Mouse (Mus musculus) granulocyte monocyte progenitor cell, adult 5-6 weeks (primary cell): ENCODE measurements around the gene Abcc4. TPM values are rescaled to one million over a fixed set of nuclear protein-coding genes. Genes with fewer than 3 reads are reported as not detected.

Experiments used
- ATAC-seq: replicated peaks from 2 replicates; pipeline ENCODE4 v1.8.0; 2016; ENCODE audit warnings: mild to moderate bottlenecking, moderate TSS enrichment, inconsistent platforms; ENCODE audit not compliant: poor library complexity, severe bottlenecking
- total RNA-seq, 2 experiments: library from RNA; stranded (forward) in 1 of 2; stranded (reverse) in 1 of 2; fragments of 200-712, 200-1000 nt in 1 of 2; fragments of >200 nt in 1 of 2; fragmentation: Nextera tagmentation in 1 of 2; gene quantifications; 2 replicates each; pipeline ENCODE4 v1.2.3; 2014 to 2017

Gene Abcc4
- total RNA-seq, 2 experiments from 2014 or later, result 38.8 to 42.4 TPM

DNA sequence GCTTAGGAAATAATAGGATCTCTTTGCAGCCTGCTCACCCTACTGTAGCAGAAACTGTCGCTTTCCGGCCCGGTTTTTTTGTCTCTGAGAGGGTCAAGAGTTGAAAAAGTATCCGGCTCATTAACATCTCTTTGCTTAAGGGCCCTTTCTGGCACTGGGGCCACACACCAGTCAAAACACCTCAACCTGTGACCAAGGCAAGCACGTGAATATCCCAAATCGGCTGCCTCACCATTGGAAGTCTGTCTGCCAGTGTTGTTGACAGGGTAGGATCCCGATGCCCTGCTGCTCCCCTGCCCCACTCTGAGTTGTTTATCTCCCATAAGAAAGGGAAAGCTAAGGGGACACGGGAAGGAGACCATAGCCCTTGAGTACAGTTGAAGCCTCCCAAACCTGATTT is 7.8 kb upstream of the Abcc4 start:
- no peak for ATAC-seq

DNA sequence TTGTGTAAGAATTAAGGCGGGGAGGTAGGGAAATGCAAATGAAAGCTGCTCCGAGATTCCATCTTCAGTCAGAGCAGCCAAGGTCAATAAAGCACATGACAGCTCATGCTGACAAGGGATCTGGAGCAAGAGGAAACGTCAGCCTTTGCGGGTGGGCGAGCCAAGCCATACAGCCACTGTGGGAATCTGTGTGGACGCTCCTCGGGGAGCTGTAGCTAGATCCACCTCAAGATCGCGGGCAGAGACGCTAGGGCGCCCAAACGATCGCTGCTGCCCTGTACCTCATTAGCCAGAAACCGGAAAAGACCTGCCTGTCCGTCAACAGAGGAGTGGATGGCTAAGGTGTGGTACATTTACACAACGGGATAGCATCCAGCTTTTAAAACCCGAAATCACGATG is 7.4 kb upstream of the Abcc4 start:
- peak; percentile 29 for ATAC-seq

DNA sequence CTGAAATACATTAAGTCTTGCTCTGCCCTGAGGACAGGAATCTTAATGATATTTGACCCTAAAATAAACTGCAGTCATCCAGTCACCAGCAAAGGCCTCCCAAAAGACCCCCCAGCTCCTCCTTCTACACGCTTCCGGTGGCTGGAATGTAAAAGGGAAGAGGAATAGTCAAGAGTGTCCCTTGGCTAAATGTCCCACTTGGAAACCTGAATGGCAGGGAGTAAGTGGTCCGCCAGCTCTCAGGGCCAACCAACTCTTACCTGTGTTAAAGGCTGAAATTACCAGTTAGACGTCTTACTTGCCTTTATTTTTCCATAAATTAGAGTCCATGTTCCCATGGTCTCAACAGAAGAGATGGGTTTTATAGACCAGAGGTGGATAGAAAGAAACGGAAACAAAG is 6.9 kb upstream of the Abcc4 start:
- ATAC-seq, result no peak

DNA sequence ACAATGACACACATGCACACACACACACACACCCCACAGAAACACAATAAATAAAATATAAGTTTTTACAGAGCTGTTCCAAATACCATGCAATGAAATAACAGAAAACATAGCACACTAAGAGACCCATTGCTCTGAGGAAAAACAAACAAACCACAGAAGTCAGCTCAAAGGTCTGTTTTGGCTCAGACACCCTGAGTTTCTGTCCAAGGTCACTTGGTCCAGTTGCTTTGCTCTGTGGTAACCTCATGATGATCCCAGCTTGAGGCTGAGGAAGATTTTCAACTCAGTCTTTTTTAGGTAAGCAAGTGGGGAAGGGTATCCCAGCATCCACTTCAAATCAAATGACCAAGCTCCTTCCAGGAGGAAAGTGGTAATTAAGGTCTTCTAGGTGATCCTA is 4.9 kb upstream of the Abcc4 start:
- ATAC-seq, result no peak

DNA sequence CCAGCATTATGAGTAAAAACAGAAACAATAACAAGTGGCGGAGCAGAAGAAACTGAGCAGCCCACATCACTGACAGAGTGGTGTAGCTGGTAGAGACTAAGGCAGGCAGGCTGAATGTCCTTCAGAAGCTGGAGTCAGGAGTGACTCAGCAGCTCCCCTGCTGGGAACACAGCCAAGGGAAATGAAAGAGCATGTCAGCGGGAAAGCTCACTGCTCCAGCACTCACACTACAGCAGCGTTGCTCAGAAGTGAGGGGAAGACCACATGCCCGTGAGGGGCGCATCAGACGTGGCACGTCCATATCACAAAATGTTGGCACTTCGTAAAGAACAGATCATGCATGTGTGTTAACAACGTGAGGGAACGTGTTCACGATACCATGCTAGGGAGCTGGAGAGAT is 3.7 kb upstream of the Abcc4 start:
- ATAC-seq, result peak; percentile 74

DNA sequence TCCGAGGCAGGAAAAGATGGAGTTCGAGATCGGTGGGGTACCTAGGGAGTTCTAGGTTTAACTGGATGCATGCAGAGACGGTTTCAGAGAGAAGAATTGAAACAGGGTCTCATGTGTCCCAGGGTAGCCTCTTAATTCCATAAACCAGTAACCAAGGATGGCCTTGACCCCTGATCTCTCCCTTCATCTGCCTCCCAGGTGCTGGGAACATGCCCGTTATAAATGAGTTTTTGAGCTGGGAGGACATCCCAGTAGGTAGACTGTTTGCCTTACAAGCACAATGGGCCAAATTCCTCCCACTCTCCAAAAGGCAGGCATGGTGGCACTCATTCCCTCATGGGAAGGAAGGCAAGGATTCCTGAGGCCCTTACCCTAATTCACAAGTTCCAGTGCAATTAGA is 2.1 kb upstream of the Abcc4 start:
- no peak for ATAC-seq

DNA sequence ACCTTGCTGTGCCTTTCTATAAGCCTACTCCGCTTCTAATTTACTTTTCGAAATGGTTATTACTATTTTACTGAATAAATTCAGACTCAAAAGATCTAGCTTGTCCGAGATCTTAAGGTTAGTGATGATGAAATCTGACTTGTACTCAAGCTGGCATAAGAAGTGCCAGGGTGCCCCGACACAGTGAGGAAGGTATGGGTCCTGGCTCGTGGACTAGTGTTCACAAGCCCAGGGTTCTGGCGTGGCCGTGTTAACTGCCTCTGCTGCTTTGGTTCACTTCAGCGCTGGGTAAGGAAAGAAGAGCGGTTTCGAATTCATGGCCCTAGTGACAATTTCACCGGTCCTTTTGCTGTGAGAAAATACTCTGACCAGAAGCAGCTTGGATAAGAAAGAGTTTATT is 943 bp upstream of the Abcc4 start:
- ATAC-seq, result no peak

DNA sequence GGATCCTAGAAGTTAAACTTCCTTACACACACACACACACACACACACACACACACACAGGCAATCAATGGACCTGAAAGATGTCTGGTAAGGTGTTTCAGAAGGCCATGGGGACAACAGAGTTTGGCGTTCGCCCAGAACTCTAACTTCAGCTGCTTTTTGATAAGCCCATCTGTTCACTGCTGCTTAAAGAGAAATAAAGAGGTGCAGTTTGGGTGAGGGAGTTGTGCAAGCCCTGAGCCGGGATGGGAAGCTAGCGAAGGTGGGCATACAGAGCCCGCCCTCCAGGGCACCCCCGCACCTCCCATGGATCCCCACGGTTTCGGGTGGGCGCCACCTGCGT is 583 bp downstream of the Abcc4 start:
- ATAC-seq, result no peak

DNA sequence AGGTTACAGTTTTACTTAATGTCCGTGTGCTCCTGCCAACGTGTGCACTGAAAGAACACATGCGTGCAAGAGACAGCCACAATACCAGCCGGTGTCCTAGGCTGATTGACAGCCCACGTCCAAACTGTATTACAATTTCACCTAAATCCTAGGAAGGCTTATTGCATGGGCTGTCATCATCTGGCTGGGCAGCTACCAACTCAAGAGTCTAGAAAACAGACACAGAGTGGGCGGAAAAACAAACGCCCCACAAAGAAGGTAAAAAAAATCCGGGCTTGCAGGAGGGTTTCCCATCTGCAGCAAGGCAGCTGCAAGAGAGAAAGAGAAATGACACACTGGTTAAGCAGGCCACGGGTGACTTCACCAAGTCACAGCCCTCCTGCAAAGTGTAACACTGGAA is 2.7 kb downstream of the Abcc4 start:
- ATAC-seq, result no peak

DNA sequence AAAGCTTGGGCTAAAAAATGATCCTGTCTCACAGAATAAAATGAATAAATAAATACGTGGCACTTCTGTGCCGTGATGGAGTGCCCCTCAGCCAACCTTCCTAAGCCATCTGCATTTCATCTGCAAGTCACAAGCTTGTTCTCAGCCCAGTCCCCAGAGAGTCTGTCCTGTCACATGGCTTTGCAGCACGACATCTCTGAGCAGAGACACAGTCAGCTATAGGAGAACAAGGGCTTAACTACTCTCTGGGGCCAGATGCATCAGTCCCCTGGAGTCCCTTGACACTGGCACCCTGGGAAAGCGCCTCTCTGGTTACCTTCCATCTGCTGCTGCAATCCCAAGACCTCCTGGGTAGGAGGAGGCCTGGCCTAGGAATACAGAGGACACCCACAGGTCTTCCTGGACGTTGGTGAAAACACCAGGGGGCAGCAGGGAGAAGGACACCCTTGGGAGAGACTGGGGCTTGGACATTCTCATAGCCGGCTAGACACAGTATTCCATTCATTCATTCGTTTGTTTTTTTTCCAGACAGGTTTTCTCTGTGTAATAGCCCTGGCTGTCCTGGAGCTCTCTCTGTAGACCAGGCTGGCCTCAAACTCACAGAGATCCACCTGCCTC is 3.9 kb downstream of the Abcc4 start:
- ATAC-seq, result 0 out of 2 replicates have a peak, but pooled peaks have one; percentile 7

DNA sequence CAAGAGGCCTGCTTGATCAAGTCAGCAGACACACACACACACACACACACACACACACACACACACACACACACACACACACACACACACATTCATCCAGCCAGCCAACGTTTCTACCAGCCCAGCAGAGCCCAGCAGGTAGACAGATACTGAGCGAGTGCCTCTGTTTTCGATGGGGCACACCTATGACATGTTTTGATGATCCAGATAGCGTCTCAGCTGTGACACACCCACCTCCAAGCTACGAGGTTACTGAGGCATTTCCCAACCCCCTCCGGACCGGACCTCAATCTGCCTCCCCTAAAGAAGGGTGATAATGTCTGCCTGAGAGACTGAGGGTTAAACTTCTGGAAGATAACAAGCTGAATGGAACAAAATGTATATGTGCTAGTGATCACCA is 5.4 kb downstream of the Abcc4 start:
- no peak for ATAC-seq

DNA sequence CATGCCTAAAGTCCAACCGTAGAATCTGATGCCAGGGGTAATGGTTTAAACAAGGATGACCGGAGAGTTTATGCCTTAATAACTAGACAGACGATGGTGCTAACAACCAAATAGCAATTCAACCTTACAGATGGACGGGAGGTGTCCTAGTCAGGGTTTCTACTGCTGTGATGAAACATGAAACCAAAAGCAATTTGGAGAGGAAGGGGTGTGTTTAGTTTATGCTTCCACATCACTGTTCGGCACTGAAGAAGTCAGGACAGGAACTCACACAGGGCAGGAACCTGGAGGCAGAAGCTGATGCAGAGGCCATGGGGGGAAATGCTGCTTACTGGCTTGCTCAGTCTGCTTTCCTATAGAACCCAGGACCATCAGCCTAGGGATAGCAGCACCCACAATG is 6.1 kb downstream of the Abcc4 start:
- ATAC-seq, result peak; percentile 88

DNA sequence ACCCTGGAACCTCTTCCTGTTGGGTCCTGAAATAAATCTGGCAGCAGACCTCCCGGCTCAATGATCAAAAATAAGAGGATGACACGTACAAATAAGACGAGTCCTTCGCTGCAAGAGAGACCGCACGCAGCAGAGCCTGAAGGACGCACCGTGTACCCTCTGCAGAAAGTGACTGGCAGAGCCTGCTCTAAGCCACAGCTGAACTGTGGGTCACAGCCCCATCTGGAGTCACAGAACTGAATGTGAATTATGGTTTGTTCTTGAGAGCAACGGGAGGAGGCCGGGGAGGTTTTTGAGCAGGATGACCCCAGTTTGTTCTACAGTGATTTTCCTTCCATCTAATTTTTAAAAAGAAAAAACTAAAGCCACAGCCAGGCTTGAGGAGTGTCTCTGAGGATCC is 6.5 kb downstream of the Abcc4 start:
- ATAC-seq, result no peak

DNA sequence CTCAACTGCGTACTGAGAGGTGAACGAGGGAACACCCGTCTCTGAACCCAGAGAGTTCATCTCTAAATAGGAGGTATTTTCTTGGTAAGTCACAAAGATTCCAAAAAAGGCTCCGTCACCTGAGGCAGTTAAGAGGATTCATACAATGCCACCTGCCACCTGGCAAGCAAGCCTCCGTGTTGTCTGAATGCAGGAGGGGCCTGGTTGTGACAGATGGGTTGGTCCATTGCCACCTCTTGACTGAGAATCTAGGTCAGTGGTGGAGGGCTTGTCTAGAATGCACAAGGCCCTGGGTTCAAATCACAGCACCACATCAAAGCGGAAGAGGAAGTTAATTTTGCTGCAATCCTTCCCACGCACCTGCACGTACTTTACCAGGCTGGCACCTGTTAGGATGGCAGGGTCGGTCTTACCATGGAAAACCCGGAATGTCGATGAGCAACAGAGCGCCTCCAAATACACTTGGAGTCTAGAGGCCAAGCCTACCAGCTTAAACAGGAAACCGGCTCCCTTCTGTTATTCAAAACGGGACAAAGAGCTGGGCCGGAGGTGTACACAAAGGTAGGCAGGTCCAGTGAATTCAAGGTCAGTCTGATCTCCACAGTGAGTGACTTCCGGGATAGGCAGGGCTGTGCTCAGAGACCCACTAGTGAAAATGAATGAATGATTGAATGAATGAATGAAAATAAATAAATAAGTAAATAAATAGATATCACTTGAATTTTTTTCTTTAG is 9.3 kb downstream of the Abcc4 start:
- no peak for ATAC-seq

DNA sequence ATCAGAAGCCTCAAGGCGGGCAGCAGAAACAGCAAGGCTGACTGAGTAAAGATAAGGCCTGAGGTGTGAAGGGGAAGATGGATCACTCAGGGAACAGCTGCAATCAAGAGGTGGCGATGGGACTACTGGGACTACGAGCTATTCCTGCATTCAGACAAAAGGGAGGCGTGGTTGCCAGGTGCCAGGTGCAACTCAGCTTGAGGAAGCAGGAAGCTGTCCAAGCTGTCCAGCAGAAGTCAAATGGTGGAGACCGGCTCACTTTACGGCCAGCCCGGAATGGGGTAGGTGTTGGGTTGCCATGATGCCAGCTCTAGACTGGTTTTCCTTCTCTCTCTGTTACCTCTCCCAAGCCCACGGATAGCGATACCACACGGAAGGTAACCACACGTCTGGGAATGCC is 10.2 kb downstream of the Abcc4 start:
- no peak for ATAC-seq

DNA sequence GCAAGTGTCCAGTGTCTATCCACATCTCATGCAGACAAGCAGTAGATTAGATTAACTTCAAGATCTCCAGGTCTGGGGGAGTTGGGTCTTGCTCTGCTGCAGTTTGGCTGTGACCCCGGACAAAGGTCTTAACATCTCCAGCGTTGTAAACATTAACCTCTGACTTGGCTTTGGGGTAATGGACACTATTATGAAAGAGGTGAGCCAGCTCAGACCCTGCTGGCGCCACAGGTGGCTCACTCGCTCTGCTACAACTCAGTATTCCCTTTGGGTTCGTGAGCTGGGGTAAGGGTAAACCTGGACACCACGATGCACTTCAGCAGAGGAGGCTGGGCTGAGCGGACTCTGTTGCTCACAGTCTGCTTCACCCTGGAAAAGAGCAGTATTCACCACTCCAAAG is 11.7 kb downstream of the Abcc4 start:
- ATAC-seq, result no peak

DNA sequence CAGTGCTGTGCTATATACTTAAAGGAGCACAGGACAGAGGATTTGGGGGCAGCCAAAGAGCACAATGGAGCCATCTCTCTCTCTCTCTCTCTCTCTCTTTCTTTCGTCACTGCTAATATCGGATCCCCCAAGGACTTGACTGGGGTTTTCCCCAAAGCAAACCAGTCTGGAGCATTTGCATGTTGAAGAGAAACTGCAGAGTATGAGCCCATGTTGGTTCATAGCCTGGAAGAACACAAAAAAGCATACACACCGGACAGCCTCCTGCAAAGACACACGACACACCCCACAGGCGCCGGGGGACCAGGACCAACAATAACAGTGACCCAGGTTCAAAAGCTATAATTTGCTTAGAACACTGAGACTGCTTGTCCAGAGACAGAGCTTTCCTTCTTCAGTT is 14.1 kb downstream of the Abcc4 start:
- no peak for ATAC-seq

DNA sequence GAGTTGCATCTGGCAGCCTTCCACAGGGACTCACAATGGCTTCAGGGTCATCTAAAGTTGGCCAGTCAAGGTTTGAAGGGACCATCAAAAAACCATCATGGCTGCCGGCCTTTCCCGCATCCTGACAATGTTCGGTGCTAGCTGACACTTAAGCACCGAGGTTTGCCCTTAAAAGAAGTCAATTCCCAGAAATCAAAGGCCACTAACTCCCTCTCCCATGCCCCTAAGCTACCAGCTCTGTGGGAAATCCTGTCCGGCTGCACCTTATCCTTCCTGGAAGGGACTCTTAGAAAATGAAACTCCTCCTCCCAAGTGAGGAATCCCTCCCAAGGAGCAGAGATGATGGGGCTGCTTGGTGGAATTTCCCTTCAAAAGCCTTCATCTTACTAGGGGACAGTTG is 14.6 kb downstream of the Abcc4 start:
- ATAC-seq, result no peak; the same call in 1 of the 2 replicates

DNA sequence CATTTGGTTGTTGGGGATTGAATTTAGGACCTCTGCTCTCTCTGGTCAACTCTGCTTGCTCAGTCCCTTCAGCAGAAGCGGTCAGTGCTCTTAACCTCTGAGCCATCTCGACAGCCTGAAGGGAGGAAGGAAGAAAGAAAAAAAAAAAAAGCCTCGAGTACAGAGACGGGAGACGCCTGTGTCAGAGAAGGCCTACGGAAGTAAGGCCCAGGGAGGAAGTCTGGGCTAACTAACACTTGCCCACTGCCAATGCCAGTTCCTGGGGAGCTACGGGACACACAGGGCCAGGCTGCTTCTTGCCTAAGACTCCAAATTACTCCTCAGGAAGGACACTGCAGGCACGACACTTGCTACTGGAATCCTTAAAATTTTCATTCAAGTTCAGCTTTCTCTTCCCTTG is 15.1 kb downstream of the Abcc4 start:
- peak; percentile 87 for ATAC-seq

DNA sequence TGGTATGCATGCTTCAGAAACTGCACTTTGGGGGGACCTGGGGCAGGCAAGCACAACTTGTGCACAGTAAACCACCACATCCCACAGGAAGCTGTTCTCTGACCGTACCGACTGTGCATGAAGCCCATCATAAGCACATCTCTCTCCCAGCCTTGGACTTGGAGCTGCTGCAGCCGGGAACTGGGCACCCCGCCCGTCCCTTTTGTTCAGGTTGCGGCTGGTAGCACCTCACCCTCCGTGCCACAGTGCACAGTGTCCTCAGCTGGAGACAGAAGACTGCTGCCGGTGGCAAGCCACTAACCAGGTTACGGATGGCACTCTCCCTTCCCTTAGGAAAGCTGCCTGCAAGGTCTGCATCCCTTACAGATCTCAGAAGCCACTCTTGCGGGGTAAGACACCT is 15.7 kb downstream of the Abcc4 start:
- ATAC-seq, result peak; percentile 7; the same call in 1 of the 2 replicates

DNA sequence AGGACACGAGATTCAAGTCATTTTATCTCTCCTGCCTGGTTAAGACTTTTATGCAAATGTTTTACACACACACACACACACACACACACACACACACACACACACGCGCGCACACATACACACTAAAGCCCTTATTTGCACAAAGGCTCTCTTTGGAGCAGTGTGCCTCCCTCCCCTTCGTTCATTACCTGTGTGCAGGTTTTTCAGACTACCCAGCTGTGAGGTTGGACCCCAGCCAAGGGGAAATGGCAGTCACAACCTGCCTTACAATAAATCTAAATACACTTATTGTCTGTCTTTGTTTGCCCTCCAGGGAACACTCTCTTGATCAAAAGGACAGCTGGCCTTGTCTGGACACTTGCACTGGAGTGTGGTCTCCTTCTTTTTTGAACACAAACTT is 17.4 kb downstream of the Abcc4 start:
- ATAC-seq, result no peak

DNA sequence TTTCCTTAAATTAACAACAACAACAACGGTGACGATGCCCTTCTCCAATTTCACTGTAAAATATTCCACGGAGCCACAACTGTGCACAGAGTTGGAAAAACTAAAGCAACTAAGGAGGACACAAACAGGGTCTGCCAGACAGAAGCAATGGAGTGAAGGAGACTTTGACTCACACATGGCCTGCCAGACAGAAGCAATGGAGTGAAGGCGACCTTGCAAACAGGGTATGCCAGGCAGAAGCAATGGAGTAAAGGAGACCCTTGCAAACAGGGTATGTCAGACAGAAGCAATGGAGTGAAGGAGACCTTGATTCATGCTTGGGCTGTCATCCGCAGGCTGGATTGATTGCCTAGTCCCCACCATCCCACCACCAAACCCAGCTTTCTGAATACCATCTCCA is 19.2 kb downstream of the Abcc4 start:
- no peak for ATAC-seq
